Mouse (Mus musculus) liver, embryonic 13.5 days (tissue): ENCODE measurements around the gene Gna13. TPM values are rescaled to one million over a fixed set of nuclear protein-coding genes. Genes with fewer than 3 reads are reported as not detected.

Experiments used
- ATAC-seq: fragments of 200-750 bp; cut with Nextera tagmentation; 2 replicates; pipeline ENCODE4 v1.8.0; 2017; ENCODE audit warnings: low read depth, mild to moderate bottlenecking, moderate number of reproducible peaks, moderate library complexity
- DNase-seq: peaks from one replicate; pipeline ENCODE4 v3.0.0; 2022
- H3K27ac ChIP-seq: fragments of 300-500 bp; sonication (generic); 2 replicates; pipeline ENCODE4 v1.5.1; 2015; ENCODE audit warnings: moderate library complexity, mild to moderate bottlenecking, inconsistent platforms
- H3K27me3 ChIP-seq: fragments of 300-500 bp; sonication (generic); 2 replicates; pipeline ENCODE4 v1.6.1; 2015; ENCODE audit warnings: mild to moderate bottlenecking, inconsistent platforms
- H3K36me3 ChIP-seq: fragments of 300-500 bp; sonication (generic); 2 replicates; pipeline ENCODE4 v1.6.1; 2015; ENCODE audit warnings: mild to moderate bottlenecking, inconsistent platforms
- H3K4me1 ChIP-seq: fragments of 300-500 bp; sonication (generic); replicated peaks from 2 replicates; pipeline ENCODE4 v1.6.1; 2015; ENCODE audit warnings: inconsistent platforms
- H3K4me2 ChIP-seq: fragments of 300-500 bp; sonication (generic); 2 replicates; pipeline ENCODE4 v1.6.1; 2015; ENCODE audit warnings: inconsistent platforms, mild to moderate bottlenecking, moderate library complexity
- H3K4me3 ChIP-seq: fragments of 300-500 bp; sonication (generic); replicated peaks from 2 replicates; pipeline ENCODE4 v1.5.1; 2015; ENCODE audit warnings: mild to moderate bottlenecking, inconsistent platforms
- H3K9ac ChIP-seq: fragments of 300-500 bp; sonication (generic); 2 replicates; pipeline ENCODE4 v1.6.1; 2015; ENCODE audit warnings: mild to moderate bottlenecking, inconsistent platforms
- H3K9me3 ChIP-seq: fragments of 300-500 bp; sonication (generic); replicated peaks from 2 replicates; pipeline ENCODE4 v1.6.1; 2016; ENCODE audit warnings: inconsistent platforms
- WGBS: fragments of 180-500 bp; shearing (Covaris S2); methylation state at CpG from one replicate; pipeline ENCODE4 v1.1.7; 2015; ENCODE audit not compliant: insufficient replicate concordance; 5-methylcytosine and 5-hydroxymethylcytosine counted together
- polyA plus RNA-seq: library from polyadenylated mRNA; unstranded; fragments of >200 nt; fragmentation: Nextera tagmentation; extraction: Ambion mirVana; gene quantifications from 2 replicates; pipeline ENCODE4 v1.2.1, GENCODE M21; 2015

Gene Gna13
- polyA plus RNA-seq, 1 experiment from 2014 or later, result 14.3 TPM

- no peaks in the 10 kb centered on the region for H3K9me3 ChIP-seq
- H3K9ac ChIP-seq, result no peak overlapping the region
- H3K4me2 ChIP-seq, result no peak overlapping the region
- ATAC-seq, result no peak
- peaks cover 35% of the 10 kb centered on the region for H3K4me1 ChIP-seq
- H3K27ac ChIP-seq, result no peak overlapping the region
- no peak overlapping the region for H3K4me3 ChIP-seq
- DNase-seq, result no peak
- no peaks in the 10 kb centered on the region for H3K36me3 ChIP-seq
- H3K27me3 ChIP-seq, result no peaks in the 10 kb centered on the region
- WGBS, result 63% methylated on average over 7 of the region's 7 CpGs
These were observed 12.3 kb upstream of the Gna13 start for GRCm38 (mm10) chr11:109350317-109350714.

GRCm38 (mm10) chr11:109351489-109351888, 11.1 kb upstream of the Gna13 start:
- H3K4me1 ChIP-seq, result peaks cover 34% of the 10 kb centered on the region
- no peaks in the 10 kb centered on the region for H3K36me3 ChIP-seq
- no peak overlapping the region for H3K27ac ChIP-seq
- H3K4me2 ChIP-seq, result no peak overlapping the region
- no peak for DNase-seq
- ATAC-seq, result no peak
- no peak overlapping the region for H3K4me3 ChIP-seq
- no peak overlapping the region for H3K9ac ChIP-seq
- WGBS, result 77% methylated on average over 4 of the region's 4 CpGs
- no peaks in the 10 kb centered on the region for H3K9me3 ChIP-seq
- no peaks in the 10 kb centered on the region for H3K27me3 ChIP-seq

DNA sequence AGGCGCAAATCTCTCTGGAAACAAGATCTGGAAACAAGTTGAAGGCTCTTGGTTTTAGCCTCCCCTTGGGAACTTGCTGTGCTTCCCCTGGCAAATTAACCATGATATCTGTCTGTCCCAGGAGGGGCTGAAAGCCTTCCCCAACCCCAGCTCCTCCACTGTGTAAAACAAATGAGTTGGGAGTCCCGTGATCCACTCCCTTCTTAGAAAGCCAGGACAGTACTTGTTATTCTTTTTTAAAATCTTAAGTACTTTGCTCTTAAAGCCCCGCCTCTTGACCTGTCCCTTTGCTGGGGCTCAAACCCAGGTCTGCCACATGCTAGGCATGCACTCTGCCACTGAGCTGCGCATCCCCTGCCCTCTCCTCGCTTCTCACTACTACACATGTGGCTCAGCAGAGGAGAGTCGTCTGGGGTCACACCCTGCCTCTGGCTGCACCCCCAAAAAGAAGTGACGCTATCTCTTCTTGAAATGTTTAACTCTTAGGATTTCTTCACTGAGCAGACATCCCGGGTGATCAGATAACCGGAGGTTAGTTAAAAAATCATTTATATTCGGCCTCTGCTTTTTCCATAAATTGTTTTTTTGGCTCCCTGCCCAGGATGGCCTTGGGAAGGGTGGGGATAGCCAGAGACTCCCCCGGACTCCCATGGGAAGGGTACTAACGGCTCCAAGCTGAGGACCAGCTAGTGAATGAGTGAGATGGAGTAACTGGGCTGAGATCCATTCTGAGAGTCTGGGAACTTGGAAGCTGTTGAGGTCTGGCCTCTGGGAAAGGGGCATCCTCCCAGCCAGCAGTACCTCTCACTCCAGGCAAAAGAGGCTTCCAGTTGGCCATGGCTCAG, 9.0 kb upstream of the Gna13 start:
- 50% methylated on average over 12 of the region's 12 CpGs for WGBS
- DNase-seq (no peak), ATAC-seq (no peak)
- no peaks in the 10 kb centered on the region for H3K9me3 ChIP-seq
- H3K27ac ChIP-seq, result no peak overlapping the region
- no peak overlapping the region for H3K4me2 ChIP-seq
- H3K4me3 ChIP-seq, result no peak overlapping the region
- H3K9ac ChIP-seq, result no peak overlapping the region
- peaks cover 16% of the 10 kb centered on the region for H3K4me1 ChIP-seq
- no peaks in the 10 kb centered on the region for H3K36me3 ChIP-seq
- H3K27me3 ChIP-seq, result no peaks in the 10 kb centered on the region

DNA sequence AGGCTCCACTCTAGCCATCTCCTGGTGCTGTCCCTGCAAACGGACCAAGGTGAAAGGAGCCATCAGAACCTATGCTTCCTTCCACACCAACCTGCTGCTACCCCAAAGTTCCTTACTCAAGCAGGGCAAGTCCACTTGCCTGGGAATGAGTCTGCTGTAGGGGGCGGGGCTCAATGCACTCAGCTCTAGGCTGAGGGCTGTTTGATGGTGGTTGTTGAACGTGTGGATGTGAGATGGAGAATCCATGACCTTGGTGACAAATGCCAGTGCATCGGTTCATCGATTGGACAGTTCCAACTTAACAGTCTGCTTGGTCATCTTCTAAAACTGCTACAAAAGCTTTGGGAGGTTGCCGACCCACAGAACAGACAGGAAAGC, 8.4 kb upstream of the Gna13 start:
- H3K36me3 ChIP-seq, result no peaks in the 10 kb centered on the region
- H3K9ac ChIP-seq, result no peak overlapping the region
- H3K9me3 ChIP-seq, result no peaks in the 10 kb centered on the region
- H3K4me2 ChIP-seq, result no peak overlapping the region
- no peak for DNase-seq
- 68% methylated on average over 6 of the region's 6 CpGs for WGBS
- H3K27me3 ChIP-seq, result no peaks in the 10 kb centered on the region
- peaks cover 20% of the 10 kb centered on the region for H3K4me1 ChIP-seq
- H3K4me3 ChIP-seq, result no peak overlapping the region
- no peak overlapping the region for H3K27ac ChIP-seq
- no peak for ATAC-seq

DNA sequence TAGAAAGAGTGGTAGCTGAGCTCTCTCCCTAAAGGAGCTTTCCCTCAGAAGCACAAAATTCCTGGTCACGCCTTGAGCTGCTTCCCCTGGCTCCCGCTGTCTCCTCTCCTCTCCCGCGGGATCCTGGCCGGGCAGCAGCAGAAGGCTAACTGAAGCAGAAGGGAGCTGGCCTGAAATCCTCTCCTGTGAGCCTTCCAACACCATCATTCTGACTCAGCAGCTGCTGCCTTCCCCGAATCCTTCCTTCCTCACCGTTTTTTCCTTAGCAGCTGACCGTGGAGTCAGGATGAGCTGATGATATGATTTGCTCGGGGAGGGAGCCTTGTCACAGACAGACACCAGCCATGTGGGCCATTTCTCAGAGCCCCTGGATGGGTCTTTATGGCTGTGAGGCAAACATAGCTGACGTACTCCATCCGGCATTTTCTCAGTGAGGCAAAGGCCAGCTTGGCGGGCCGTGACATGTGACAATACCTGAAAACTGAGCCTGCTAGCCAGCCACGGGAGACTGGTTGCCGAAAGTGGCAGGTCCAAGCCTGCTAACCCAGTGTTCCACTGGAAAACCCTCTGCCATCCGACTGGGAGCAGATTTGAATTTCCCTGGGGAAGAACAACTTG, 6.8 kb upstream of the Gna13 start:
- no peak overlapping the region for H3K4me2 ChIP-seq
- DNase-seq, result no peak
- no peak overlapping the region; the same call in 1 of the 2 replicates for H3K9ac ChIP-seq
- no peaks in the 10 kb centered on the region for H3K36me3 ChIP-seq
- no peak overlapping the region for H3K27ac ChIP-seq
- 74% methylated on average over 16 of the region's 16 CpGs for whole genome bisulfite sequencing
- peaks cover 23% of the 10 kb centered on the region for H3K4me1 ChIP-seq
- no peak for ATAC-seq
- H3K27me3 ChIP-seq, result no peaks in the 10 kb centered on the region
- H3K4me3 ChIP-seq, result no peak overlapping the region
- H3K9me3 ChIP-seq, result no peaks in the 10 kb centered on the region

- Histone ChIP-seq H3K9ac (no peak overlapping the region), H3K27me3 (no peaks in the 10 kb centered on the region), H3K4me2 (no peak overlapping the region), H3K9me3 (no peaks in the 10 kb centered on the region), H3K27ac (no peak overlapping the region), H3K36me3 (no peaks in the 10 kb centered on the region), H3K4me1 (peaks cover 34% of the 10 kb centered on the region), H3K4me3 (no peak overlapping the region)
- WGBS, result 90% methylated on average over 5 of the region's 5 CpGs
- ATAC-seq, result no peak
- no peak for DNase-seq
These were observed 5.5 kb upstream of the Gna13 start for GRCm38 (mm10) chr11:109357171-109357570.

DNA sequence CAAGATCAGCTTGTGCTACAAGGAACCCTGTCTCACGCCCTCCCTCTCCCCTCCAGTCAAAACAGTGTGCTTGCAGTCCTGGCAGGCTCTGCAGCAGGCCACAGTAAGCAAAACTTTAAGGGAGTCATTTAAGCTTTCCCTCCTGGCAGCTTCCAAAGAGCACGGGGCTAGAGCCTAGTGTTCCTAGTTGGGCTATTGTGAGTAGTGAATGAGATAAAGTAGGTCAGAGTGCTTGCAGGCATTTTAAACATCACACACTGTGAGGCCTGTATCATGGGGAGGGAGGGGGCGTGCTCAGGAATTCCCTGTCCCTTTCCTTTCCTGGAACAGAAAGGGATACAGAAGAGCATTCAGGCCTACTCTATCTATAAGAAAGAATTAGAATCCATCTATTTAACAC, 4.1 kb upstream of the Gna13 start:
- ATAC-seq (no peak), DNase-seq (no peak)
- Histone ChIP-seq H3K27me3 (no peaks in the 10 kb centered on the region), H3K4me3 (no peak overlapping the region), H3K36me3 (no peaks in the 10 kb centered on the region), H3K4me1 (peaks cover 34% of the 10 kb centered on the region), H3K9me3 (no peaks in the 10 kb centered on the region), H3K27ac (no peak overlapping the region), H3K4me2 (no peak overlapping the region), H3K9ac (no peak overlapping the region)
- WGBS, result 56% methylated on average over 3 of the region's 3 CpGs

GRCm38 (mm10) chr11:109359043-109359752, 3.4 kb upstream of the Gna13 start:
- H3K4me1 ChIP-seq, result peaks cover 38% of the 10 kb centered on the region
- ATAC-seq, result no peak
- no peak overlapping the region for H3K9ac ChIP-seq
- 44% methylated on average over 13 of the region's 13 CpGs for WGBS
- H3K4me3 ChIP-seq, result no peak overlapping the region
- H3K9me3 ChIP-seq, result no peaks in the 10 kb centered on the region
- peak; percentile 56 for DNase-seq
- no peak overlapping the region for H3K4me2 ChIP-seq
- no peaks in the 10 kb centered on the region for H3K27me3 ChIP-seq
- peak overlapping the region; percentile 23 for H3K27ac ChIP-seq
- no peaks in the 10 kb centered on the region for H3K36me3 ChIP-seq

DNA sequence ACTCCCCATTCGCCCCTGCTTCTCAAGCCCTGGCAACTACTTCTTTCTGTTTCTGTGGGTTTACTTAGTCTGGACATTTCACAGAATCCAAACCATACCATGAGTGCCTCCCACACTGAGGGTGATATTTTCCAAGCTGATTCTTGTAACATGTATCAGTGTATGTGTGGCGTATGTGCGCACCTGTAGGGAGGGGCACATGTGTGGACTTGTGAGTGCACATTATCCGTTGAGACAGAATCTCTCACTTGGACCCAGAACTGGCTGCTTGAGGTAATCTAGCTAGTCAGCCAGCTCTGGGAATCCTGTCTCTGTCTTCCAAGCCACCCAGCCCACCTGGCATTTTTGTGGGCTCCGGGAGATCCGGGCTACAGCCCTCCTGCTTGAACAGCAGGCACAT, 2.5 kb upstream of the Gna13 start:
- Histone ChIP-seq H3K9me3 (no peaks in the 10 kb centered on the region), H3K27ac (no peak overlapping the region), H3K4me3 (no peak overlapping the region), H3K4me1 (peaks cover 47% of the 10 kb centered on the region), H3K4me2 (no peak overlapping the region), H3K27me3 (no peaks in the 10 kb centered on the region), H3K9ac (no peak overlapping the region), H3K36me3 (no peaks in the 10 kb centered on the region)
- no peak for DNase-seq
- ATAC-seq, result no peak
- 87% methylated on average over 6 of the region's 6 CpGs for WGBS

GRCm38 (mm10) chr11:109360581-109361040, 2.0 kb upstream of the Gna13 start:
- DNase-seq, result no peak
- H3K9me3 ChIP-seq, result no peaks in the 10 kb centered on the region
- 74% methylated on average over 12 of the region's 12 CpGs for WGBS
- H3K4me3 ChIP-seq, result no peak overlapping the region
- no peaks in the 10 kb centered on the region for H3K27me3 ChIP-seq
- H3K36me3 ChIP-seq, result peaks cover 4% of the 10 kb centered on the region
- H3K4me1 ChIP-seq, result peaks cover 52% of the 10 kb centered on the region
- H3K27ac ChIP-seq, result no peak overlapping the region
- H3K4me2 ChIP-seq, result no peak overlapping the region
- H3K9ac ChIP-seq, result no peak overlapping the region
- no peak for ATAC-seq

DNA sequence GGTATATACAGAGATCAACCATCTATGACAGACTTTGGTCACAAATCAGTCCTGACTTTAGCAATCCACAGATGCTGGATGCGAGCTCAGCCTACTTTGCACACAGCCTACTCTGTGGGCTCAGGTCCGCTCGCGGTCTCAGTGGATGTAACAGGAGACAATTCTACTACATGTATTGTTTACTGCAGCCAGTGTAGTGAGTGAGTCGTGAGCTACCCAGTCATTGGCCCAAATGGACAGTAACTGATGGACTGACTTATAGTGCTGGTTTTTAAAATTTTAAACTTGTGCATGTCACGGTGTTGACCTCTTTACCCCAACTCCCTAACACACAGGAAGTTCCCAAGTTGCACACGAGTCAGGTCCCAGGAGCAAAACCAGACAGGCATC, 1.4 kb upstream of the Gna13 start:
- no peak for ATAC-seq
- peaks cover 58% of the 10 kb centered on the region for H3K4me1 ChIP-seq
- H3K36me3 ChIP-seq, result peaks cover 10% of the 10 kb centered on the region
- peak overlapping the region; percentile 95; the same call in 1 of the 2 replicates for H3K4me3 ChIP-seq
- H3K9me3 ChIP-seq, result no peaks in the 10 kb centered on the region
- H3K4me2 ChIP-seq, result peak overlapping the region; percentile 83
- H3K27ac ChIP-seq, result peak overlapping the region; percentile 78; the same call in 1 of the 2 replicates
- DNase-seq, result no peak
- peak overlapping the region; percentile 86; the same call in 1 of the 2 replicates for H3K9ac ChIP-seq
- 59% methylated on average over 7 of the region's 7 CpGs for WGBS
- H3K27me3 ChIP-seq, result no peaks in the 10 kb centered on the region
